Mouse (Mus musculus): ENCODE data around the gene Chek2.

DNA sequence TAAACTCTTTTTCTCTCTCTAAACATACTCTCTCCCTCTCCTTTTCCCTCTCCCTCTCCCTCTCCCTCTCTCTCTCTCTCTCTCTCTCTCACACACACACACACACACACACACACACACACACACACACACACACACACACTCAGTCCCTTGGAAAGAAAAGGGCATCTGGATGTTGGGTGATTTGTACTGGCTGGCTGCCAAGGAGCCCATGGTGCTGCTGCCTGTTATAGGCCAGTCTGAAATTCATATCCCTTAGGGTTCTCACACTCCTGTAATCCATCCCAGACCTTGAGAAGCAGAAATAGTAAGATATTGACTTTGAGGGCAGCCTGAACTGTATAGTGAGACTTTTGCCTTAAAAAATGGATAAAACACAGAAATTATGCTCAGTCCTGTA lies 34.9 kb downstream of the Chek2 start:
- TF ChIP-seq MAX (IDR thresholded peaks at IDR 0.05; ENCODE audit: low read length) (no peak), POLR2A (IDR thresholded peaks at IDR 0.05; ENCODE audit: low read depth, low read length) (no peak), TCF12 (IDR thresholded peaks at IDR 0.05; ENCODE audit: low read depth, low read length) (no peak), CHD2 (IDR thresholded peaks at IDR 0.05; ENCODE audit: low read length) (no peak), EP300 (IDR thresholded peaks at IDR 0.05; ENCODE audit: low read length) (no peak), USF2 (conservative IDR thresholded peaks at IDR 0.05; ENCODE audit: low read depth, low read length) (no peak), CTCF (conservative IDR thresholded peaks at IDR 0.05 in 1 of 2, IDR thresholded peaks at IDR 0.05 in 1 of 2; ENCODE audit: low read depth in 2 of 2, low read length in 2 of 2) (no peak)

Data from CH12.LX (cell line).